Mouse (Mus musculus) adipocyte (in vitro differentiated cells): Measurements from ENCODE around the gene Gng8.

ENCODE experiments used
- DNase-seq: peaks from one replicate; pipeline ENCODE4 v3.0.0-alpha.2; 2016; ENCODE audit warnings: low spot score

Gene Gng8

DNA sequence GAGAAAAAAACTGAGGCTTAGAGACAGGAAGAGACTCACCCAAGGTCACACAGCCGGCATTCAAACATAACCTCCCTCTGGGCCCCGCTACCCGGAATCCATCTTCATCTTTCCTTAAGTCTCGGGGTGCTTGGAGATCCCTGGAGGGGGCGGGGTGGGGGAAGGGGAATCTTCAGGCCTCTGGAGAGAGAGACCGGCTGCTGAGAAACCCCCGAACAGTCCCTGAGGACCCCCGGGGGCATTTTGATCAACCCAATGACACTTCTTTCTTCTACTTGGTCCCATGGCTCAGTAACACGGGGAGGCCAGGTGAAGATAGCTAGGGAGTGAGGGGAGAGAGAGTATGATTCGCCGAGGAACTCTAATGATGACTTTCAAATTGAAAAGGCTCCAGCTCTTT, 15.6 kb upstream of the Gng8 start:
- no peak for DNase-seq

DNA sequence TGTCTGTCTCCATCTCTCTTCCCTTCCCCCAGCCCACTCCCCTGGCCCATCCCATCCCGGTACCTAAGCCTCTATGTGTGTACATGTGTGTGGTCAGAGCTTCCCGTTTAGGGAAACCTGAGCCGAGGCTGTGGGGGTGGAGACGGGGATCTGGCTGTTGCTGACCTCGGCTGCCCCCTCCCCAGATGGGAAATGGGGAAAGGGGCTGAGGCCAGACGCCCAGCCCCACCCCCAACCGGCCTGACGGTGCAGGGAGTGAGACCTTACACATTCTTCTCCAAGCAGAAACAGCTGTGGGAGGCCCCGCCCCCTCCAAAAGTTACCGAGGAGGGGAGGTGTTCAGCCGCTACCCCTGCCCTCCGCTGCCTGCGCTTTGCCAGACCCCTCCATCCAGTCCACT, 15.0 kb upstream of the Gng8 start:
- DNase-seq: no peak

DNA sequence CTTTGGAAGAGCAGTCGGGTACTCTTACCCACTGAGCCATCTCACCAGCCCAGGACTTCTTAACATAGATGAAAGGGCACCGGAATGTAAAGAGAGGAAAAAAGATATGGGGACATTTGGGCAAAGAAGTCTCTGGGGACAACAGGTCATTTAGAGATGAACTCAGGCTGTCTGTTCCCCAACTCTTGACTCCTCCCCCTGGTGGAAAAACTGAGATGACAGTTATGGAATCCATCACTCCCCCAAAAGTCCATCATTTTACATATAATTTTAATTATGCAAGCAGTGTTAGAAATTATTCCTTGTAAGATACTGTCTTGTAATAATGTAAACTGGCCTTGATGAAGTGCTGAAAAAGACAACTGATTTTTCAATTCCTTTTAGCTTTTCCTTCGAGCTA, 13.9 kb upstream of the Gng8 start:
- DNase-seq: no peak

DNA sequence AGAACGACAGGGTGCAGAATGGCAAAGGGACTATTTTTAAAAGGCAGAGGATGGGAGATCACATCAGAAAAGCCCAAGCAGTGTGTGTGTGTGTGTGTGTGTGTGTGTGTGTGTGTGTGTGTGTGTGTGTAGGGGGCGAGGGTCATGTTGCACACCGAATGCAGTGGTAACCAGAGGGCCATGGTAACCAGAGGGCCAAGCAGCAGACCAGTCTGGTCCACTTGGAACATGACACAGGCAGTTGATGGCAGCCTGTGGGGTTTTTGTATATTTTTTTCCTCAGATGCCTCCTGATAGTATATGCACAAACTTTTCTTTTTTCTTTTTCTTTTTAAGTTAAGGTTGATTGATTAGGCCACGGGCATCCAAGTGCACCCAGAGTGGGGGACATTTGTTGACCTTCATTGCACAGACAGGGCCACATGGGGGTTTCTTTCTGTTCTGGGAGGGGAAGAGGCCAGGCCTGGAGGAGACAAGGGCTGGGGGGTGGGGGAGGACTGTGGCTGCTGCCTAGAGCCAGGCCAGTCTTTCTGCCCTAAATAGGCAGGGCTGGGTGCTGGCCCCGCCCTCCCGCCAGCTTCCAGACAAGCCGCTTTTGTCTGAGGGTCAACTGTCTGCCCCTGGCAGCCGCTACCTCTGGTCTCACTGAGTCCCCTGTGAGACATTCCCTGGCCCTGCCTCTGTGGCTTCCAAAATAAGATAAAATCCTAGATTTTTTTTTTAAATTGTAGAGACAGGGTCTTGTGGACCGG, 11.6 kb upstream of the Gng8 start:
- DNase-seq: no peak

DNA sequence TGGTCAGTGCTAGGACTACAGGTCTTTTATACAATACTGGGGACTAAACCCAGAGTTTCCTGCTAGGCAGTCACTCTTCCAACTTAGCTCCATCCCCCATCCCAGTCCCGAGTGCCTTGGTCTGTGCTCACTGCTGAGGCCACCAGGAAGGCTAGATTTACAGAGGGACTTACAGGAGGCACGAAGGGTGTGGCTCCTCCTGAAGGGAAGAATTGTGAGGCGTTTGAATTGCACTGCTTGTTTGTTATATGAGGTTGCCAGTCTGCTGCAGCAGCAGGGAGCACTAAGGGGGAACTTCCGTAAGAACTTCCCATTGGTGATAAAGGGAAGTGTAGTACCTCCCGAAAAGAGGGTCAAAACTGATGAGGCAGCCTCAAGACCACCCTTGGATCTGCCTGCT, 11.0 kb upstream of the Gng8 start:
- DNase-seq: no peak

DNA sequence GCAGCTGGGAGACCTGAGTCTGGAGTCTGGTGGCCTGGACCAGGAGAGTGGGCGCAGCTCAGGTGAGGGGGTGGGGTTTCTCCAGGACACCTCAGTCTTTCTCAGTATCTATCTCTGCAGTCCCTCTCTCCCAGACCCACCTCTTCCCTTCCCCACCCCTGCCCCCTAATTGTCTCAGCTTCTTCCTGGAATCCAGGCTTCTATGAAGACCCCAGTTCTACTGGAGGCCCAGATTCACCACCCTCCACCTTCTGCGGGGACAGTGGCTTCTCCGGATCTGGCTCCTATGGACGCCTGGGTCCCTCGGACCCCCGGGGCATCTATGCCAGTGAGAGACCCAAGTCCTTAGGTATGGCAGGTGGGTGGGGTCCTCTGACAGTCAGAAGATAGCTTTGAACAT, 8.4 kb upstream of the Gng8 start:
- no peak for DNase-seq

DNA sequence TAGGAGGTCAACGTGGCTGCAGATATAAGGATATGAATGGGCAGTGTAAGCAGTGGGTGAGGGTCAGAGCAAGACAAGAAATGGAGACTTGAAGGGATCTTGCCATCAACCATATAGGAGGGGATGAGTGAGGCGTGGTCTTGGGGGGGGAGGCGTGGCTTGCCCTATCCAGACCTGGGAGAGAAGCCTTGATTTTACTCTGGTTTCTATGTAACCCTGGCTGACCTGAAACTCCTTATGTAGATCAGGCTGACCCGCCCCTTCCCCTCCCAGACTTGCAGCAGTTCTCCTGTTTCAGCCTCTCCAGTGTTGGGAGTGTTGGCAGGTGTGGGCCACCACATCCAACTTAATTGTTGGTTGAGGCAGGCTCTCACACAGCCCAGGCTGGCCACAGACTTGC, 7.3 kb upstream of the Gng8 start:
- DNase-seq: no peak

DNA sequence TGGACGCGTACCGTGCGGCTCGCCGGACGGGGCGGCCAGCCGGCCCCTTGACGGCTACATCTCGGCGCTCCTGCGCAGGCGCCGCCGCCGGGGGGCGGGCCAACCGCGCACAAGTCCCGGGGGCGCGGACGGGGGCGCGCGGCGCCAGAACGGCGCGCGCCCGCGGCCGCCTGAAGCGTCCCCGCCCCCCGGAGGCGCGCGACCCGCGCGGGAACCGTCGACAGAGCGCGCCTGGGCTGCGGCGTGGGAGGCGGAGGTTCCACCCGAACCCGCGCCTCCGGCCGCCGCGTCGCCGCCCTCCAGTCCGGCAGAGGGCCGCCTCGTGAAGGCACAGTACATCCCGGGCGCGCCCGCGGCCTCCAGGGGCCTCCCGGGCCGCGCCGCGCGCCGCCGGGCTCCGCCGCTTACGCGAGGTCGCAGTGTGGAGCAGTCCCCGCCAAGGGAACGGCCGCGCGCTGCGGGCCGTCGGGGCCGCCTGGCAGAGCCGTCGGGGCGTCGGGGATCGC, 6.3 kb upstream of the Gng8 start:
- DNase-seq: no peak

DNA sequence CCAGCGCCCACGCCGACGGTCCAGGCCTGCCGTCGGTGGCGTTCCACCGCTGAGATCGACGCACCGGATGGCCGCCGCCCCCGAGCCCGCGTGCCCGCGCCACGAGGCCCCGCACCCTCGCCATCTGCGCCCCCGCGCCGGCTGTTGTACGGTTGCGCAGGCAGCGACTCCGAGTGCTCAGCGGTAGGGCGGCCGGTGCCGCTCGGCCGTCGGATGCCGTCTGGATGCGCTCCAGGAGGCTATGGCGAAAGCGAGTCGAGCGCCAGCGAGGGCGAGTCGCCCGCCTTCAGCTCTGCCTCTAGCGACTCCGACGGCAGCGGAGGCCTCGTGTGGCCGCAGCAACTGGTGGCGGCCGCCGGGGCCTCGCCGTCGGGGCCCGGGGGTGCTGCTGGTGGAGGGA, 5.7 kb upstream of the Gng8 start:
- DNase-seq: no peak

DNA sequence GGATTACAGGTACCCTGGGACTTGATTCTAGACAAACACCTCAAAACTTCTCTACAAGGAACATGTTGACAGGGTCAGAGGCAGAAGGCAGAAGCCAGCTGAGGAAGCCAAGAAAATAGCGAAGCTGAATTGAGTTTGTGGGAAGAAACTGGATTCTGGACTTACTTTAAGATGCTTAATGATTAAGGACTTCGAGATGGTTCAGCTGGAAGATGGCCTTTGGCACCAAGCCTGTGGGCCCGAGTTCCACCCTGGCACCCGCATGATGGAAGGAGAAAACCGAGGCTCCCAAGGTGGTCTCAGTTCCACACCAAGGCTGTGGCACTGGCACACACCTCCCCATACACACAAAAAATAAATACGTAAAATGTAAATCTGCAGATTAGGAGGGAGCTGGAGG, 1.1 kb upstream of the Gng8 start:
- peak; percentile 32 for DNase-seq

DNA sequence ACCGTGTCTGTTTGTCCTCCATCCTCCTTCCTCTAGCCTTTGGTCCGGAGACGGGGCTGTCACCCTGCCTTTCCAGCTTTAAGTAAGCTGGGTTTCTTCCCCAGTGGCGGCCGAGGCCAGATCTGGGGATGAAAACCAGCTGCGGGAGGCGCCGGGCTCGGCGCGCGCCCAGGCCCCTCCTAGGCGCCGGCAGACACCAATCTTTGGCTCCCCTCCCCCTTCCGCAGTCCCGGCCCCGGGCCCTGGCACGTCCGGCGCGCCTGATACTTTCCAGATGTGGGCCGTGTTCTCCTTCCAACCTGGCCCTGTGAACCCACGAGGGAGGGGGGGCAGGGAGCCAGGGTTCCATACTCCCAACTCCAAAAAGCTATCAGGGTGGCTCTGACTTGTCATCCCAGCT, 642 bp upstream of the Gng8 start:
- peak; percentile 77 for DNase-seq

DNA sequence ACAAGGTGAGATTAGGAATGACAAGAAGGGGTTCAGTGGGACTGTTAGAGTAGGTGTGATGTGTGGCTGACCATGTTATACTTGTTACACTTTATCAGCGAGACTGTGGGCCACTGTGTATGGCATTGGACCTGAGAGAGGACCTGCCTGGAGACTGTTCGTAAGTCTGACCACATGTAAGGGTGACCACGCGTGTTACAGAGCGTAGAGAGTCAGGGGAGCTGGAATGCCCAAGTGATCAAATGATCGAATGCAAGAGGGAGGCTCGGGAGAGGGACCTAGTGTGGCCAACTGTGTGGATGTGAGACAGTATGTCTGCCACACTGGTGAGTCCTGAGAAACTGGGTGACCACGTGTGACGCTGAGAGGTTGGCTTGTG, 755 bp downstream of the Gng8 start:
- no peak for DNase-seq

DNA sequence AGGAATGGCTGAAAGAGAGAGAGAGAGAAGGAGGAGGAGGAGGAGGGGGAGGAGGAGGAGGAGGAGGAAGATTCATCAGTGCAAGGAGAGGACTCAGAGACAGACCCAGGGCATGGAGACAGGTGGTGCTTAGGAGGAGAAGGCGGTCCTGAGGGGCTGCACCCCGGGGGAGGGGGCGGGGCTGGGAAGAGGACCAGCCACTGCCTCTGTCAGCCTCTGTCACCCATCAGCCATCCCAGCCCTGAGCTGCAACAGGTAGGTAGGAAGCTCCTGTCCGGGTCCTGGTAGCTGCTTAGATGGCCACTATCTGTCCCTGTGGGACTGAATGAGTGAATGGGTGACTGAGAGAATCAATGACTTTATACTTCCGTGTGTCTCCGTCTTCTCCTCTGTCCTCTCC, 2.0 kb downstream of the Gng8 start:
- DNase-seq: no peak

DNA sequence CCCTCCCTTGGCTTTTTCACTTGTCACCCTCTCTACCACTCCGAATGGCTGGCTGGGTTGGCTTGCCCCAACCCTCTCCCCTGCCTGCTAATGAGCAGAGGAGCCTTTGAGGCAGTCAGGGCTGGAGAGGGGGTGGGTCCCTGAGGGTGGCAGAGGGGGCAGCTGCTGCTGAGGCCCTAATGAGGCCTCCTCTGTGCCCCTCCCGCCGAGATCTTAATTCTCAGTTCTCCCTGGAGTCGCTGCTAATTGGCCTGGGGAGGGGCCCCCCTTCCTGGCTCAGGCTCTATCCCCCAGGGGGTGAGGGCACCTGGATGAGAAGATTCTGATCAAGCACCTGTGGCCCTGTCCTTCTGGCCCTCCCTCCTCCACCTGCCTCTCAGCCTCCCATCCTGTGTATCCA, 2.7 kb downstream of the Gng8 start:
- DNase-seq: no peak

DNA sequence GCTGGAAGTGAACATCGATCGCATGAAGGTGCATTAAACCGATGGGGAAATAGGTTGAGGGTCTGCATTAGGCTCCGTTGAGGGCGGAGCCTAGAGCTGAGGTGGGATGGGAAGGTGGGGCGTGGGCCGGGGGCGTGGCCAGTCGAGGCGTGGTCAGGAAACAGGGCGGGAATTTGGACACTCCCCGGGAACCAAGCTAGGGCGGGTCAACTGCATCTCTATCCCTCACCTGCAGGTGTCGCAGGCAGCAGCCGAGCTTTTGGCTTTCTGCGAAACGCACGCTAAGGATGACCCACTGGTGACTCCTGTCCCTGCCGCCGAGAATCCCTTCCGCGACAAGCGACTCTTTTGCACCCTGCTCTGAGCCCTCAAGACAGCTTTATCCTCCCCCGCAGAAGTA, 3.4 kb downstream of the Gng8 start:
- no peak for DNase-seq

DNA sequence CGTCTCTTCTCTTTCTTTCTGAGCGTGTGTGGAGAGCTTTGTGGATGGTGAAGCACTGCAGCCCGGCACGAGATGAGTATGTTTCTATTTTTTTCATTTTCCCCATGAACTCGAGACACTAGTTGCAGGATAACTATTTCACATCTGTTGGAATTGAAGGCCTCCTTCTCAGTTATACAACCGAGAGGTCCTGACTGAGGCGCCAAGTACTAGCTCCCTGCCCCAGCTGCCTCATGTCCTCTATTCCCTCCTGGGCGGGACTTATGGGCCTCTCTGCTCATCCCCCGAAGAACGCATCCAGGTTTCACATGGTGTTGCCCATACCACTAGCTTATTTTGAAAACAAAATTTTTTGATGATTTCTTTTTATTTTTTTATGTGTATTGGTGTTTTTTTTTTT, 3.9 kb downstream of the Gng8 start:
- no peak for DNase-seq

DNA sequence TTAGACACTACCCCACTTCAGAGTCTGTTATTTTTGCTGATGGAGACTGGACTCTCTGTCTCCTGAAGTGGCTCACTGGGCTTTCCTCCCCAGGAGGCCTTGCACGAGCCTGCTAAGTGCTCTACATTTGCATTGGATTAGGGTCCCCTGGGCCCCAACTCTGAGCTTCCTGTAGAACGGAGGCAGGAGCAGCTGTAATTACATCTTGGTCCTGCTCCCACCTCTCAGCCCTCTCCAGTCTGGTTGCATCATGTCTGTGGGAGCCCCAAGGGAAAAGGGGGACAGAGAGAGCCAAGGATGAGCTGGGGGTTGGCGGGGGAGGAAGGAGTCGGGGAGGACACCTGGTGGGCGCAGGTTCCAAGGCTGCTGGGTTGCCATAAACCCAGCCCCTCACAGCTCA, 8.9 kb downstream of the Gng8 start:
- no peak for DNase-seq

DNA sequence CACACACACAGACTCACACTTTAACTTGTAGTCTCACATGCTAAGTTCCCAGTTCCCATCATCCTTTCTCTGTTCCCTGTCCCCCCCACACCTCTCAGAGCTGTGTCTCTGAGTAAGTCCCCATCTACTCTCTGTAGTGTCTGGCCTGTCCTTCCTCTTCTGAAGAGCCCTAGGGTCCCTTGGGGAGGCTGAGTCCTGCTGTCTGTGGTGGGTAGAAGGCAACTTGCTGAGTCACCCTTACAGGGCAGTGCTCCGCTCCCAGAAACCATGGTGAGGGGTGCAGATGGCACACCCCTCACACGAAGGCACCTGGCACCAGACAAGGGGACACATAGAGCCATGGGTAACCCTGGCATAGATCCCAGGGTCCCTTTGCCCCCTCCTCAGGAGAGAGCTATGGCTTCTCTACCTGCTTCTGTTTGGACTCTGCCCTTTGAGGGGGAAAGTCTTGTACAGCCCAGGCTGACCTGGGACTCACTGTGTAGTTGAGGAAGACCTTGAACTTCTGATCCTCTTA, 11.9 kb downstream of the Gng8 start:
- no peak for DNase-seq

DNA sequence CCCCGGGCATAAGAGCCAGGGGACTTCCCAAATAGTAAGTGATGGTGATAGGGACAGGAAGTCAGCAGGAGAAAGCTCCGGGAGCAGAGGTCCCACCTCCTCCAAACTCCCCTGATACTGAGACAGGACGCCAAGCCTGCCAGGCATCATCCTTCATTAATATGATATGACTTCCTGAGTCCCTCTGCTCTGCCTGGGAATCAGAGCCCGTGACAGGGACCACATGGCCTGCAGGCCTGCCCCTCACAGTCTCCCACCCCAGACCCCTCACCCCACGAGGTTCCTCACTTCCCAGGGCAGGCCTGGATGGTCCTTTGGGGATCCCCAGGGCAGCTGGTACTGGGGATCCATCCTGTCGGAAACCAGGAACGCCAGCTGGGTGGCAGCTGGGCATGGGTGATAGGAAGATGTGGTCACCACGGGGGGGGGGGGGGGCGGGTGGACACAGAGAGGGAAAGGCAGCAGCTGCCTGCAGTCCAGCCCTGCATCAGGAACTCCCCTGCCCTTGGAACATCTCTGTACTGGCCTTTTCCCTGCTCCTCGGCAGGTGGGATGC, 12.6 kb downstream of the Gng8 start:
- no peak for DNase-seq

DNA sequence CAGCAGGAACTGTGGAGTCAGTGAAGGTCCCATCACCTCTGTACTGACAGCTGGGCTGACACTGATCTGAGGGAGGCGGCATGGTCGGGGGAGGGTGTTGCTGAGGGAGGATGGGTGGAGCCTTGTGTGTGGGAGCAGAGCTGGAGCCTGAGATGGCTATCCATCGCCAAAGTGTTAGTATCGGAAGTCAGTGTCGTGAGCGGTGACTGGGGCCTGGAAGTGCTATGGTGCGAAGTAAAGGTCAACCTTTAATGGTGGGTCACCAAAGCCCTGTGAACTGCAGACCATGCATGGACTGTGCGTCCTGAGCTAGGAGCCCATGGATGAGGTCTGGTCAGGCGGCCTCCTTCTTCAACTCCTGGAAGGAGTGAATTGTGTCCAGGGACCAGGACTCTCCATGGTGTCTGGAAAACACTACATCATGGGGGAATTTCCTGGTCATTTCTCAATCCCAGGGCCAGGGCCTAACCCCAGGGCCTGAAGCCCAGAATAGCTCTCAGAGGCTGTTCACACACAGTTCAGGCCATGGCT, 14.0 kb downstream of the Gng8 start:
- peak; percentile 61 for DNase-seq

DNA sequence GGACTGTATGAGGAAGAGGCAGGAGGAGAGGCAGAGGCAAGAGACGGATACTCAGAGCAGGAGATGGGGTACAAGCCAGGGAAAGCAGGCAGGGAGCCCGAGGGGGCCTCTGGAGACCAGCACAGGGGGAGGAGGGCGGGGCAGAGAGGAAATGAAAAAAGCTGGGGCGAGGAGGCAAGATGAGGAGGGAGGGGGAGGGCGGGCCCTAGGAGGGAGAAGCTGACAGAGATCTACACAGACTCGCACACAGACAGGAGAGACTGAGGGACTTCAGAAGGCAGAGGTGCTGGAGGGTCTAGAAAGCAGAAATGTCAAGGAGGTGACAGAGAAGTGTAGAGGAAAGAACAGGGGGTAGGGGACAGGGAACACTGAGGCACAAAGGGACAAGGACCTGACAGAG, 14.7 kb downstream of the Gng8 start, which contains the start of gene Ptgir:
Gene Ptgir (plus strand): TSS at position 210 of the 400 bp plus-strand sequence.
- no peak for DNase-seq

DNA sequence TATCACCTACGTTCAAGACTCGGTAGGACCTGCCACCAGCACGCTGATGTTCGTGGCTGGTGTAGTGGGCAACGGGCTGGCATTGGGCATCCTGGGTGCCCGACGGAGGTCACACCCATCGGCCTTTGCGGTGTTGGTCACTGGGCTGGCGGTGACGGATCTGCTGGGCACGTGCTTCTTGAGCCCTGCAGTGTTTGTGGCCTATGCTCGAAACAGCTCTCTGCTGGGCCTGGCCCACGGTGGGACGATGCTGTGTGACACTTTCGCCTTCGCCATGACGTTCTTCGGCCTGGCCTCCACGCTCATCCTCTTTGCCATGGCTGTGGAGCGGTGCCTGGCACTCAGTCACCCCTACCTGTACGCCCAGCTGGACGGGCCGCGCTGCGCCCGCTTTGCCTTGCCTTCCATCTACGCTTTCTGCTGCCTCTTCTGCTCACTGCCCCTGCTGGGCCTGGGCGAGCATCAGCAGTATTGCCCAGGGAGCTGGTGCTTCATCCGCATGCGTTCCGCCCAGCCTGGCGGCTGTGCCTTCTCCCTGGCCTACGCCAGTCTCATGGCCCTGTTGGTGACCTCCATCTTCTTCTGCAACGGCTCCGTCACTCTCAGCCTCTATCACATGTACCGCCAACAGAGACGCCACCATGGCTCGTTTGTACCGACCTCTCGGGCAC, 15.4 kb downstream of the Gng8 start:
- DNase-seq: no peak

DNA sequence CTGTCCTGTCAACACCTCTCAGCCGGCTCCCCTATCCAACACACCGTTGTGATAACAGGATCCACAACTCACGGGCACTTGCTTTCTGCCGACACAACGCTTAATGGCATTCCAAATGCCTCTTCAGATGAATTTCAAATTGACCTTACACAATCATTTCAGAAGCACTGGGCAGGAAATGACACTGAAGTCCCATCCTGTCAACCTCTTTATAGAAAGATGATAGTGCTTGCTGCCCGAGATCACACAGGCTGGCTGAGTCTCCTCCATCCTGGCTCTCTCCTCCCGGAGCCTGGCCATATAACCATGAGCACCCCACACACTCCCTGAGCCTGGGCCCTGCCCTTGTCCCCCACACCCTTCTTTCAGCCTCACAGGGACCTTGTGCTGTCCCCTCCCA, 16.3 kb downstream of the Gng8 start:
- no peak for DNase-seq
